Mouse (Mus musculus): ENCODE measurements at regions not wholly inside any gene's neighbourhood (a gene's known extent, or its start where the extent isn't known, plus 50 kb on each side); places are given as distances from the start of the nearest gene placed in this dataset.

DNA sequence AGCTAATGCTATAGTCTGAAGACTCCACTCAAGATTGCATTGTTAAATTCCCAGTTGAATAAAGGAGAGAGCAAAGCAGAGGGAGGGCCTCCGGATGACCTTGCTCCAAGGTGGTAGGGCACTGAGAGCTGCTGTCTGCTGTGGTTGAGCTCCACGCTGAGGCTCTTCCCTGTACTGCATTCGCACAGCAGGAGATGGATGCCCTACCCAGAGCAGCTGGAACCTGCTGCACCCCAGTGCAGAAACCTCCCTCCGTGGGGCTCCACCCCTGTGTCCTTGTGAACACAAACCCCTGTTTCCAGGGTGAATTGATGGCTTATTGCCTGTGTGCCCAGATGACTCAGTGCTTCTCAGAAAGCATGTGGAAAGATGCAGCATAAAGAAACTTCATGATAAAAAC lies 404.3 kb downstream of the Rpl36a-ps1 start:
- no peak for ATAC-seq (ENCODE audit: low read depth)
- H3K4me1 ChIP-seq (ENCODE audit: control insufficient read depth, low read depth, low read length) = no peaks in the 10 kb centered on the region
- no peaks in the 10 kb centered on the region for H3K9me3 ChIP-seq (replicated peaks; ENCODE audit: control insufficient read depth, low read length)
- no peak overlapping the region for H3K9ac ChIP-seq (ENCODE audit: low read depth, low read length)
- no peaks in the 10 kb centered on the region for H3K36me3 ChIP-seq (ENCODE audit: control insufficient read depth, insufficient read depth)
- no peak overlapping the region for H3K27ac ChIP-seq (ENCODE audit: low read length)
- no peak overlapping the region for H3K4me2 ChIP-seq (ENCODE audit: low read depth, low read length)
- no peak overlapping the region for H3K4me3 ChIP-seq (ENCODE audit: low read depth, low read length)
- H3K27me3 ChIP-seq (ENCODE audit: control insufficient read depth, insufficient read depth, low read depth, low read length) = no peaks in the 10 kb centered on the region
- 15% methylated on average over 4 of the region's 4 CpGs for WGBS (ENCODE audit: insufficient replicate concordance)

DNA sequence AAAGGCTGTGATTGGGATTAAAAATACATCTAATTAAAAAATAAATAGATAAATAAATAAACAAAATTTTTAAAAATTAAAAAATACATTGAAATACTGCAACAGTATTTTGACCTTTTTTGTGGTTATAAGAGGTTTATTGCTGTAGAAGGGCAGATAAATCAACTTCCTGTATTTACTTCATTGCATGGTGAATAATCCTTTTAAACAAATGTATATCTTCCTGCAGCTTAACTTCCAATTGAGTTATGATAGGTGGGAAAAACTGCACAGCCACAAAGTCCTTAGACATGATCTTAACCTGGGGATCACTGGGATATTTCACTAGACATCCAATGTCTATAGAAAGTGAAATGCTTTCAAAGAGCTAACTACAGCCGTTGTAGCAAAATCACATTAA lies 402.1 kb upstream of the Dach1 start:
- H3K4me3 ChIP-seq (ENCODE audit: low read depth, low read length) = no peak overlapping the region
- H3K4me1 ChIP-seq (ENCODE audit: control insufficient read depth, low read depth, low read length) = no peaks in the 10 kb centered on the region
- ATAC-seq (ENCODE audit: low read depth) = no peak
- H3K9me3 ChIP-seq (replicated peaks; ENCODE audit: control insufficient read depth, low read length) = no peaks in the 10 kb centered on the region
- H3K4me2 ChIP-seq (ENCODE audit: low read depth, low read length) = no peak overlapping the region
- no peak overlapping the region for H3K27ac ChIP-seq (ENCODE audit: low read length)
- no peak overlapping the region for H3K9ac ChIP-seq (ENCODE audit: low read depth, low read length)
- no peaks in the 10 kb centered on the region for H3K27me3 ChIP-seq (ENCODE audit: control insufficient read depth, insufficient read depth, low read depth, low read length)
- H3K36me3 ChIP-seq (ENCODE audit: control insufficient read depth, insufficient read depth) = no peaks in the 10 kb centered on the region
- 67% methylated on average over 1 of the region's 1 CpGs for WGBS (ENCODE audit: insufficient replicate concordance)

DNA sequence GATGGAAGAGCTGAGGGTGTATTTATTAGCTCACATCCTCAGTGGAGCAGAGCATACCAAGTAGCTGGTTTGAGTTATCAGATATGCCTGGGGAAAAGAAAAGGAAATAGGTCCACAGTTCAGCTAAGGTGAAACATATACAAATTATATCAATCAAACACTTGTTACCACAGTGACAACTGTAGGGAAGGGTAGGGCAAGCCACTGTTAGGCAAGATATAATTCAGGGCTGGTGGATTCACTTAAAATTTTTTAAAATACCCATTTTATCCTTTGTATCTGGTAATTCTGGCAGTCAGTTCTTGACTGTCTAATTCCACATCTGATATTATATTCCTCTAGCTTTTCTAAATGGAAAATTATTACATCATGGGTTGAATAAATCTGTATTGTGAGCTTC lies 392.4 kb upstream of the Dach1 start:
- no peak for ATAC-seq (ENCODE audit: low read depth)
- Histone ChIP-seq H3K4me2 (ENCODE audit: low read depth, low read length) (no peak overlapping the region), H3K36me3 (ENCODE audit: control insufficient read depth, insufficient read depth) (no peaks in the 10 kb centered on the region), H3K27me3 (ENCODE audit: control insufficient read depth, insufficient read depth, low read depth, low read length) (no peaks in the 10 kb centered on the region), H3K9me3 (replicated peaks; ENCODE audit: control insufficient read depth, low read length) (no peaks in the 10 kb centered on the region), H3K4me1 (ENCODE audit: control insufficient read depth, low read depth, low read length) (no peaks in the 10 kb centered on the region), H3K27ac (ENCODE audit: low read length) (no peak overlapping the region), H3K4me3 (ENCODE audit: low read depth, low read length) (no peak overlapping the region), H3K9ac (ENCODE audit: low read depth, low read length) (no peak overlapping the region)

- Histone ChIP-seq H3K4me2 (ENCODE audit: low read depth, low read length) (no peak overlapping the region), H3K27me3 (ENCODE audit: control insufficient read depth, insufficient read depth, low read depth, low read length) (no peaks in the 10 kb centered on the region), H3K4me1 (ENCODE audit: control insufficient read depth, low read depth, low read length) (no peaks in the 10 kb centered on the region), H3K36me3 (ENCODE audit: control insufficient read depth, insufficient read depth) (no peaks in the 10 kb centered on the region), H3K9ac (ENCODE audit: low read depth, low read length) (no peak overlapping the region), H3K9me3 (replicated peaks; ENCODE audit: control insufficient read depth, low read length) (no peaks in the 10 kb centered on the region), H3K27ac (ENCODE audit: low read length) (no peak overlapping the region), H3K4me3 (ENCODE audit: low read depth, low read length) (no peak overlapping the region)
- ATAC-seq (ENCODE audit: low read depth) = no peak
- 81% methylated on average over 1 of the region's 1 CpGs for WGBS (ENCODE audit: insufficient replicate concordance)
Measured at GRCm38 (mm10) chr14:98539792-98540191, 370.2 kb upstream of the Dach1 start.

DNA sequence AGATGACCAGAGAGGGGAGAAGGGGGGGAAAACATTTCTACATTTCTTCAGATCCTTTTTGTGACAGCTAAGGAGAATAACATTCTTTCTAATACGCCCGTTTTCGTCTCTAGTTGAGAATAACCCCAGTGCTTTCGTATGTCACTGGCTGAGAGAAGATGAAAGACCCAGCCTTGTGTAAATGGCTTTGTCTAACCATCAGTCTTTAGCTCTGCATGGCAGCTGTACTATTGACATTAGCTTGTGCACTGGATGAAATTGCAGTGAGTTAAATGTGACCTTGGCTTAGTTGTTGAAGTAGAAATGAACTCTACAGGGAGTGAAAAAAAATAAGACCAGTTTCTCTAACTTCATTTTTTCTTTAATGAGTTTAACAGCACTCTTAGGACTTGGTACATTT lies 368.7 kb upstream of the Dach1 start:
- Histone ChIP-seq H3K27me3 (ENCODE audit: control insufficient read depth, insufficient read depth, low read depth, low read length) (no peaks in the 10 kb centered on the region), H3K4me2 (ENCODE audit: low read depth, low read length) (no peak overlapping the region), H3K27ac (ENCODE audit: low read length) (no peak overlapping the region), H3K9me3 (replicated peaks; ENCODE audit: control insufficient read depth, low read length) (no peaks in the 10 kb centered on the region), H3K4me1 (ENCODE audit: control insufficient read depth, low read depth, low read length) (no peaks in the 10 kb centered on the region), H3K36me3 (ENCODE audit: control insufficient read depth, insufficient read depth) (no peaks in the 10 kb centered on the region), H3K9ac (ENCODE audit: low read depth, low read length) (no peak overlapping the region), H3K4me3 (ENCODE audit: low read depth, low read length) (no peak overlapping the region)
- ATAC-seq (ENCODE audit: low read depth) = no peak
- 56% methylated on average over 4 of the region's 4 CpGs for WGBS (ENCODE audit: insufficient replicate concordance)

DNA sequence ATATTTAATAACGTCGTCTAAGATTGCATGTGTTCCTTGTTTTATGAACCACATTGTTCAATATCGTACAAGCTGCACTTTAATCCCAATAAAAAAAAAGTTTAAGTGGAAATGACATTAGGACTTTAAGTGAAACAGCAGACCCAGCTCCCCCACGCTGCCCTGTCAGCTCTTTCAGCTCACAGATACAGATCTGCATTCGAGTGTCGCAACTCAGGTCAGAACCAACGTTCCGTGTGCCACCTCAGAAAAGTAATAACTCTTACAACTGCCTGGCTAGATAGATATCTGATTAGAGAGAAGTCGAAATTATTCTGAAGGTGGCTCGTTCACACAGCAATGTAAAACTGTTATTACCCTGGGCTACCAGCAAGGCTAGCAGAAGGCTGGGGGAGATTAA lies 364.0 kb upstream of the Dach1 start:
- H3K27ac ChIP-seq (ENCODE audit: low read length) = no peak overlapping the region
- H3K4me2 ChIP-seq (ENCODE audit: low read depth, low read length) = no peak overlapping the region
- H3K9ac ChIP-seq (ENCODE audit: low read depth, low read length) = no peak overlapping the region
- H3K27me3 ChIP-seq (ENCODE audit: control insufficient read depth, insufficient read depth, low read depth, low read length) = no peaks in the 10 kb centered on the region
- 60% methylated on average over 10 of the region's 10 CpGs for WGBS (ENCODE audit: insufficient replicate concordance)
- H3K4me3 ChIP-seq (ENCODE audit: low read depth, low read length) = no peak overlapping the region
- ATAC-seq (ENCODE audit: low read depth) = no peak
- no peaks in the 10 kb centered on the region for H3K9me3 ChIP-seq (replicated peaks; ENCODE audit: control insufficient read depth, low read length)
- H3K4me1 ChIP-seq (ENCODE audit: control insufficient read depth, low read depth, low read length) = no peaks in the 10 kb centered on the region
- H3K36me3 ChIP-seq (ENCODE audit: control insufficient read depth, insufficient read depth) = no peaks in the 10 kb centered on the region

- H3K9me3 ChIP-seq (replicated peaks; ENCODE audit: control insufficient read depth, low read length) = no peaks in the 10 kb centered on the region
- no peaks in the 10 kb centered on the region for H3K36me3 ChIP-seq (ENCODE audit: control insufficient read depth, insufficient read depth)
- no peak overlapping the region for H3K4me2 ChIP-seq (ENCODE audit: low read depth, low read length)
- H3K27ac ChIP-seq (ENCODE audit: low read length) = no peak overlapping the region
- H3K4me3 ChIP-seq (ENCODE audit: low read depth, low read length) = no peak overlapping the region
- no peaks in the 10 kb centered on the region for H3K27me3 ChIP-seq (ENCODE audit: control insufficient read depth, insufficient read depth, low read depth, low read length)
- H3K4me1 ChIP-seq (ENCODE audit: control insufficient read depth, low read depth, low read length) = no peaks in the 10 kb centered on the region
- 60% methylated on average over 3 of the region's 3 CpGs for WGBS (ENCODE audit: insufficient replicate concordance)
- no peak for ATAC-seq (ENCODE audit: low read depth)
- no peak overlapping the region for H3K9ac ChIP-seq (ENCODE audit: low read depth, low read length)
Measured at GRCm38 (mm10) chr14:98520966-98521365, 351.4 kb upstream of the Dach1 start.

DNA sequence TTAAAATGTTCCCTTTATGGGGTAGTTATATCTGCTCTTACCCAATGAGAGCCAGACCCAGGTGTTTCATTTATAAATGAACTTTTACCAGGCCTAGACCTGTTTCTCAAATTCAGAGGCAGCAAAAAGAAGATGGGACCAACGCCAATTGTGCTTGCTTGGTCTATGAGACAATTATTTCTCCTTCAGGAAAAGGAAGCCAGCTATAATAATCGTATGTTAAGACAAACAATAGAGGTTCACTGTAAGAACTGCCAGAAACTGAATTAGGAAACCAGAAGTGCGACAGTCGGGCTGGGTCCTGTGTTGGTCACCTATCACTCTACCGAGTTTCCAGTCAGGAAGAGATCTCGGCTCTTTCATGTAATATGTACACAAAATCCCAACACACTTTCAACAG lies 335.8 kb upstream of the Dach1 start:
- no peak overlapping the region for H3K4me2 ChIP-seq (ENCODE audit: low read depth, low read length)
- H3K27ac ChIP-seq (ENCODE audit: low read length) = no peak overlapping the region
- no peaks in the 10 kb centered on the region for H3K4me1 ChIP-seq (ENCODE audit: control insufficient read depth, low read depth, low read length)
- H3K9me3 ChIP-seq (replicated peaks; ENCODE audit: control insufficient read depth, low read length) = no peaks in the 10 kb centered on the region
- no peak overlapping the region for H3K9ac ChIP-seq (ENCODE audit: low read depth, low read length)
- no peaks in the 10 kb centered on the region for H3K27me3 ChIP-seq (ENCODE audit: control insufficient read depth, insufficient read depth, low read depth, low read length)
- no peak overlapping the region for H3K4me3 ChIP-seq (ENCODE audit: low read depth, low read length)
- H3K36me3 ChIP-seq (ENCODE audit: control insufficient read depth, insufficient read depth) = no peaks in the 10 kb centered on the region
- 69% methylated on average over 6 of the region's 6 CpGs for WGBS (ENCODE audit: insufficient replicate concordance)
- no peak for ATAC-seq (ENCODE audit: low read depth)

- H3K36me3 ChIP-seq (ENCODE audit: control insufficient read depth, insufficient read depth) = no peaks in the 10 kb centered on the region
- no peak overlapping the region for H3K4me3 ChIP-seq (ENCODE audit: low read depth, low read length)
- no peaks in the 10 kb centered on the region for H3K9me3 ChIP-seq (replicated peaks; ENCODE audit: control insufficient read depth, low read length)
- no peaks in the 10 kb centered on the region for H3K4me1 ChIP-seq (ENCODE audit: control insufficient read depth, low read depth, low read length)
- no peak for ATAC-seq (ENCODE audit: low read depth)
- no peaks in the 10 kb centered on the region for H3K27me3 ChIP-seq (ENCODE audit: control insufficient read depth, insufficient read depth, low read depth, low read length)
- H3K4me2 ChIP-seq (ENCODE audit: low read depth, low read length) = no peak overlapping the region
- H3K9ac ChIP-seq (ENCODE audit: low read depth, low read length) = no peak overlapping the region
- no peak overlapping the region for H3K27ac ChIP-seq (ENCODE audit: low read length)
- 64% methylated on average over 8 of the region's 8 CpGs for WGBS (ENCODE audit: insufficient replicate concordance)
Measured at GRCm38 (mm10) chr14:98477416-98477815, 307.9 kb upstream of the Dach1 start.
